Mouse (Mus musculus): ENCODE results near the gene Zic1.

Gene Zic1

GRCm38 (mm10) chr9:91384136-91384500, 18.5 kb upstream of the Zic1 start:
- peak; percentile 71 for DNase-seq (ENCODE audit: low read depth, low spot score)

- no peak for DNase-seq (ENCODE audit: low read depth, low spot score)
These were observed 18.0 kb upstream of the Zic1 start for GRCm38 (mm10) chr9:91383441-91384135.

- no peak for DNase-seq (ENCODE audit: low read depth, low spot score)
These were observed 17.1 kb upstream of the Zic1 start for GRCm38 (mm10) chr9:91382471-91383255.

- no peak for DNase-seq (ENCODE audit: low read depth, low spot score)
These were observed 16.4 kb upstream of the Zic1 start for GRCm38 (mm10) chr9:91382111-91382379.

GRCm38 (mm10) chr9:91381284-91382110, 15.9 kb upstream of the Zic1 start:
- no peak for DNase-seq (ENCODE audit: low read depth, low spot score)

- no peak for DNase-seq (ENCODE audit: low read depth, low spot score)
These were observed 14.9 kb upstream of the Zic1 start for GRCm38 (mm10) chr9:91380458-91380914.

- no peak for DNase-seq (ENCODE audit: low read depth, low spot score)
These were observed 14.3 kb upstream of the Zic1 start for GRCm38 (mm10) chr9:91379781-91380457.

- no peak for DNase-seq (ENCODE audit: low read depth, low spot score)
These were observed 13.7 kb upstream of the Zic1 start for GRCm38 (mm10) chr9:91379300-91379635.

GRCm38 (mm10) chr9:91378411-91379299, 13.0 kb upstream of the Zic1 start:
- no peak for DNase-seq (ENCODE audit: low read depth, low spot score)

- no peak for DNase-seq (ENCODE audit: low read depth, low spot score)
These were observed 12.2 kb upstream of the Zic1 start for GRCm38 (mm10) chr9:91377873-91378150.

- DNase-seq (ENCODE audit: low read depth, low spot score) = no peak
These were observed 11.6 kb upstream of the Zic1 start for GRCm38 (mm10) chr9:91377036-91377872.

- no peak for DNase-seq (ENCODE audit: low read depth, low spot score)
These were observed 9.1 kb upstream of the Zic1 start for GRCm38 (mm10) chr9:91374665-91375064.

GRCm38 (mm10) chr9:91373811-91374575, 8.4 kb upstream of the Zic1 start:
- DNase-seq (ENCODE audit: low read depth, low spot score) = no peak

GRCm38 (mm10) chr9:91371608-91372007, 6.0 kb upstream of the Zic1 start:
- no peak for DNase-seq (ENCODE audit: low read depth, low spot score)

GRCm38 (mm10) chr9:91371011-91371410, 5.4 kb upstream of the Zic1 start:
- DNase-seq (ENCODE audit: low read depth, low spot score) = no peak

- no peak for DNase-seq (ENCODE audit: low read depth, low spot score)
These were observed 4.6 kb upstream of the Zic1 start for GRCm38 (mm10) chr9:91370191-91370708.

- peak; percentile 30 for DNase-seq (ENCODE audit: low read depth, low spot score)
These were observed 3.8 kb upstream of the Zic1 start for GRCm38 (mm10) chr9:91369293-91369991.

- no peak for DNase-seq (ENCODE audit: low read depth, low spot score)
These were observed 3.3 kb upstream of the Zic1 start for GRCm38 (mm10) chr9:91368946-91369292.

- no peak for DNase-seq (ENCODE audit: low read depth, low spot score)
These were observed 2.5 kb upstream of the Zic1 start for GRCm38 (mm10) chr9:91368150-91368549.
